Mouse (Mus musculus) liver, embryonic 16.5 days (tissue): ENCODE measurements around the gene Slc22a14. TPM values are rescaled to one million over a fixed set of nuclear protein-coding genes. Genes with fewer than 3 reads are reported as not detected.
A peak's percentile ranks its signal among the peaks of the same experiment; 100 is the strongest.

Experiments used
- ATAC-seq: fragments of 200-750 bp; cut with Nextera tagmentation; 2 replicates; pipeline ENCODE4 v1.8.0; 2017; ENCODE audit warnings: low read depth, mild to moderate bottlenecking, moderate number of reproducible peaks, moderate library complexity
- H3K27ac ChIP-seq: fragments of 300-500 bp; sonication (generic); 2 replicates; pipeline ENCODE4 v1.5.1; 2014; ENCODE audit warnings: mild to moderate bottlenecking, low read length
- H3K27me3 ChIP-seq: fragments of 300-500 bp; sonication (generic); 2 replicates; pipeline ENCODE4 v1.6.1; 2014; ENCODE audit warnings: low read depth, low read length, mixed read lengths; ENCODE audit not compliant: control insufficient read depth, insufficient read depth
- H3K36me3 ChIP-seq: fragments of 300-500 bp; sonication (generic); 2 replicates; pipeline ENCODE4 v1.6.1; 2014; ENCODE audit warnings: mild to moderate bottlenecking; ENCODE audit not compliant: control insufficient read depth, insufficient read depth
- H3K4me1 ChIP-seq: fragments of 300-500 bp; sonication (generic); 2 replicates; pipeline ENCODE4 v1.6.1; 2014; ENCODE audit warnings: low read depth, low read length, mixed read lengths; ENCODE audit not compliant: control insufficient read depth
- H3K4me2 ChIP-seq: fragments of 300-500 bp; sonication (generic); 2 replicates; pipeline ENCODE4 v1.6.1; 2014; ENCODE audit warnings: low read depth, low read length, mixed read lengths
- H3K4me3 ChIP-seq: fragments of 300-500 bp; sonication (generic); 2 replicates; pipeline ENCODE4 v1.5.1; 2014; ENCODE audit warnings: low read depth, mild to moderate bottlenecking, low read length
- H3K9ac ChIP-seq: fragments of 300-500 bp; sonication (generic); 2 replicates; pipeline ENCODE4 v1.6.1; 2014; ENCODE audit warnings: low read depth, low read length
- H3K9me3 ChIP-seq: fragments of 300-500 bp; sonication (generic); replicated peaks from 2 replicates; pipeline ENCODE4 v1.6.1; 2016; ENCODE audit warnings: low read length; ENCODE audit not compliant: control insufficient read depth
- WGBS: fragments of 180-500 bp; shearing (Covaris S2); extraction: QIAGEN DNeasy Blood & Tissue Kit; methylation state at CpG from one replicate; pipeline ENCODE4 v1.1.7; 2014; ENCODE audit not compliant: insufficient replicate concordance; 5-methylcytosine and 5-hydroxymethylcytosine counted together
- polyA plus RNA-seq: library from polyadenylated mRNA; unstranded; fragments of >200 nt; fragmentation: Nextera tagmentation; extraction: Ambion mirVana; gene quantifications from 2 replicates; pipeline ENCODE4 v1.2.1, GENCODE M21; 2015

Gene Slc22a14
- polyA plus RNA-seq, 1 experiment from 2014 or later: not detected

GRCm38 (mm10) chr9:119254187-119254586 is 111.2 kb downstream of the Slc22a14 start:
- H3K9me3 ChIP-seq: no peaks in the 10 kb centered on the region
- no peaks in the 10 kb centered on the region for H3K4me1 ChIP-seq
- no peak overlapping the region for H3K4me2 ChIP-seq
- WGBS: 78% methylated on average over 2 of the region's 2 CpGs
- H3K27ac ChIP-seq: no peak overlapping the region
- peaks cover 10% of the 10 kb centered on the region for H3K36me3 ChIP-seq
- H3K4me3 ChIP-seq: no peak overlapping the region
- no peaks in the 10 kb centered on the region for H3K27me3 ChIP-seq
- H3K9ac ChIP-seq: no peak overlapping the region
- ATAC-seq: no peak

GRCm38 (mm10) chr9:119247996-119248395 is 117.4 kb downstream of the Slc22a14 start:
- no peak for ATAC-seq
- WGBS: 46% methylated on average over 5 of the region's 5 CpGs

GRCm38 (mm10) chr9:119246826-119247225 is 118.5 kb downstream of the Slc22a14 start:
- Histone ChIP-seq H3K4me3 (no peak overlapping the region), H3K4me1 (no peaks in the 10 kb centered on the region), H3K27ac (no peak overlapping the region), H3K36me3 (peaks cover 9% of the 10 kb centered on the region), H3K9ac (no peak overlapping the region), H3K9me3 (no peaks in the 10 kb centered on the region), H3K4me2 (no peak overlapping the region), H3K27me3 (no peaks in the 10 kb centered on the region)
- WGBS: 78% methylated on average over 5 of the region's 5 CpGs
- ATAC-seq: no peak

More at GRCm38 (mm10) chr9:119247996-119248395, 117.4 kb downstream of the Slc22a14 start:
- H3K4me3 ChIP-seq: no peak overlapping the region
- no peak overlapping the region for H3K9ac ChIP-seq
- H3K4me1 ChIP-seq: no peaks in the 10 kb centered on the region
- no peaks in the 10 kb centered on the region for H3K27me3 ChIP-seq
- no peaks in the 10 kb centered on the region for H3K9me3 ChIP-seq
- H3K4me2 ChIP-seq: no peak overlapping the region
- no peak overlapping the region for H3K27ac ChIP-seq
- H3K36me3 ChIP-seq: peaks cover 9% of the 10 kb centered on the region

- no peak overlapping the region for H3K27ac ChIP-seq
- H3K9ac ChIP-seq: no peak overlapping the region
- no peak for ATAC-seq
- 78% methylated on average over 3 of the region's 3 CpGs for WGBS
- no peak overlapping the region for H3K4me2 ChIP-seq
- H3K27me3 ChIP-seq: no peaks in the 10 kb centered on the region
- no peak overlapping the region for H3K4me3 ChIP-seq
- no peaks in the 10 kb centered on the region for H3K9me3 ChIP-seq
- no peaks in the 10 kb centered on the region for H3K4me1 ChIP-seq
- peaks cover 4% of the 10 kb centered on the region; the same call in 1 of the 2 replicates for H3K36me3 ChIP-seq
Measured at GRCm38 (mm10) chr9:119243981-119244380, 121.4 kb downstream of the Slc22a14 start.

GRCm38 (mm10) chr9:119241169-119241865 is 124.0 kb downstream of the Slc22a14 start:
- Histone ChIP-seq H3K4me2 (no peak overlapping the region), H3K27me3 (no peaks in the 10 kb centered on the region), H3K9ac (no peak overlapping the region), H3K36me3 (peaks cover 4% of the 10 kb centered on the region; the same call in 1 of the 2 replicates), H3K9me3 (no peaks in the 10 kb centered on the region), H3K27ac (no peak overlapping the region), H3K4me1 (no peaks in the 10 kb centered on the region), H3K4me3 (no peak overlapping the region)
- WGBS: 78% methylated on average over 11 of the region's 11 CpGs
- no peak for ATAC-seq

- no peak overlapping the region for H3K4me2 ChIP-seq
- ATAC-seq: no peak
- H3K9ac ChIP-seq: no peak overlapping the region
- H3K4me1 ChIP-seq: no peaks in the 10 kb centered on the region
- no peaks in the 10 kb centered on the region for H3K27me3 ChIP-seq
- no peaks in the 10 kb centered on the region for H3K9me3 ChIP-seq
- H3K4me3 ChIP-seq: no peak overlapping the region
- WGBS: 74% methylated on average over 10 of the region's 10 CpGs
- peaks cover 4% of the 10 kb centered on the region; the same call in 1 of the 2 replicates for H3K36me3 ChIP-seq
- no peak overlapping the region for H3K27ac ChIP-seq
Measured at GRCm38 (mm10) chr9:119240286-119240997, 124.9 kb downstream of the Slc22a14 start.

- H3K9me3 ChIP-seq: no peaks in the 10 kb centered on the region
- H3K27ac ChIP-seq: no peak overlapping the region
- ATAC-seq: no peak
Measured at GRCm38 (mm10) chr9:119239274-119239673, 126.1 kb downstream of the Slc22a14 start.

GRCm38 (mm10) chr9:119238796-119239195 is 126.6 kb downstream of the Slc22a14 start:
- Histone ChIP-seq H3K4me3 (no peak overlapping the region), H3K36me3 (no peaks in the 10 kb centered on the region), H3K9ac (no peak overlapping the region), H3K4me1 (no peaks in the 10 kb centered on the region), H3K27ac (no peak overlapping the region), H3K9me3 (no peaks in the 10 kb centered on the region), H3K27me3 (no peaks in the 10 kb centered on the region), H3K4me2 (no peak overlapping the region)
- WGBS: 78% methylated on average over 4 of the region's 4 CpGs
- ATAC-seq: no peak

More at GRCm38 (mm10) chr9:119239274-119239673, 126.1 kb downstream of the Slc22a14 start:
- Histone ChIP-seq H3K36me3 (peaks cover 4% of the 10 kb centered on the region; the same call in 1 of the 2 replicates), H3K27me3 (no peaks in the 10 kb centered on the region), H3K9ac (no peak overlapping the region), H3K4me2 (no peak overlapping the region), H3K4me3 (no peak overlapping the region), H3K4me1 (no peaks in the 10 kb centered on the region)
- 79% methylated on average over 3 of the region's 3 CpGs for WGBS

GRCm38 (mm10) chr9:119231552-119231951 is 133.8 kb downstream of the Slc22a14 start:
- H3K9me3 ChIP-seq: no peaks in the 10 kb centered on the region
- peak; percentile 71 for ATAC-seq
- H3K4me1 ChIP-seq: peaks cover 6% of the 10 kb centered on the region; the same call in 1 of the 2 replicates
- no peak overlapping the region for H3K4me3 ChIP-seq
- WGBS: 52% methylated on average over 7 of the region's 7 CpGs
- no peaks in the 10 kb centered on the region for H3K36me3 ChIP-seq
- no peak overlapping the region for H3K4me2 ChIP-seq
- no peak overlapping the region for H3K9ac ChIP-seq
- H3K27ac ChIP-seq: no peak overlapping the region
- H3K27me3 ChIP-seq: no peaks in the 10 kb centered on the region
